Mouse (Mus musculus) induced T-regulatory cell, adult 2 months (primary cell): ENCODE data around the gene Gm5152.
"Not testable (repeated sequence)": the region's sequence is repeated elsewhere in the genome, so short reads cannot be mapped to it uniquely, and the experiment has no call there.

Experiments used
- DNase-seq: peaks from one replicate; pipeline ENCODE4 v3.0.0-alpha.2; 2012; ENCODE audit warnings: low read depth

Gene Gm5152

DNA sequence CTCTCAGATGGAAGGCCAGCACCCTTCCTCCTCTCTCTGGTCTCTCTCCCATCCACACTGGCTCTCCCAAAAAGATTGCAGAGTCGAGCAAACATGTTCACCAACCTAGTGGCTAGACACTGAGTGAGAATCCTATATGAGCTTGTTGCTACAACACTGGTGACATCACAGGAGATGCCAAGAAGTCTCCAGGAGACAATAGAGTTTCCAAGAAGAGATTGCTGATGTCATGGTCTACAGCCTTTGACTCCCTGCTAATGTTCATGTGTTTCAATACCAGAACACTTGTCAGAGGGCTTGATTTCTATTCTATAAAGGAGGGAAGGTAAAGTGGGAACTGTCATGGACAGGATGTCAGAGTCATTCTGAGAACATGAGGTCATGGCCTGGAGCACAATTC lies at the start of gene Gm5152:
Gm5152 (minus strand) TSS at position 101 of the 400 bp plus-strand sequence.
- not testable (repeated sequence) for DNase-seq

DNA sequence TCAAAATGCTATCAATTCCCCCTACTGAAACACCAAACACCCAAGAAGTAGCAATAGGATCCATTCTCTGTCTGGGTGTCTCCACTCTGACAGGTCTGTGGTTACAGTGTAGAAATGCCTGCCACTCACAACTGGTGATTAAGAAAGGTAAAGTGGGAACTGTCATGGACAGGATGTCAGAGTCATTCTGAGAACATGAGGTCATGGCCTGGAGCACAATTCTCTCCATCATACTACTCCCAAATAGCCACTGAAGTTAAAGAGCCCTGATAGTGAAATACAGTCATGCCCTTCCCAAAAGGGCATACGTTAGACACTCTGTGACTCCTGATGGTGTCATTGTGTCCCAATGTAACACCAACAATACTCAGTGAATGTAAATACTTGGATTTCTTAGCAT lies 8.4 kb upstream of the Gm5152 start:
- not testable (repeated sequence) for DNase-seq

GRCm38 (mm10) chr5:10245770-10246169 lies 556 bp downstream of the Gm5152 start:
- not testable (repeated sequence) for DNase-seq

DNA sequence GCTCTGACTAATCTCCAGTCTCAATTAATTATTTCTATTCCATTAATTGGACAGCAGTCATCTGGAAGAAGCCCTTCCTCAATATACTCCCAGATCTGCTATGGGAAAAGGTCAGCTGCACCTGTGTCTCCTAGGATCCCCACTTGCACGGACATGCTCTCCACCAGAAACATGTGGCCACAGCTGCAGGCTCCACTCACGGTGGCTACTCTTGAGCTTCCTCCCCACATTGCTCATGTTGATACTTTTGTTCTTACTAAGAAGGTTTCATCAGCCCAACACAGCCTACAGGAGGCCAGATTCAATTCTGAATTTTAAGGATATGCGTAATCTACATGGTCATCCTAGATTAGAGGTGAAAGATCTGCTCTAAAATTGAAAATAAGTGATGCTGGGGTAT lies 5.9 kb downstream of the Gm5152 start:
- DNase-seq: not testable (repeated sequence)

GRCm38 (mm10) chr5:10220317-10220716 lies 26.0 kb downstream of the Gm5152 start:
- DNase-seq: no peak

DNA sequence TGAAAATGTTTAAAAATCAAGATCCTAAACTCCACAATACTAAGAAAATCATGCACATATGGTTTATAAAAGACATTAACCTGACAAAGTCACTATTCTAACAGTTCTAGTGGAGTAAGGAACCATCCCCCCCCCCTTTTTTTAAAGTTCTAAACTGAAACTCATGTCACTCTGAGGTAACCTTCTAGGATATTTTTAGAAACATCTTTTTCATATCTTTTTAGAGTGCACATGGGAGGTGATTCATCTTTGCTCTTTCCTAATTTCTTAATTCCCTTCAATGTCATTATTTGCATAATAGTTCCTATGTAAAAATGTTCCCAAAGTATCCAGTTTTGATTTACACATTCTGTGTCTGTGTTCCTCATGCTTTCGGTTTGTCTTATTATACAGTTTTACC lies 43.3 kb downstream of the Gm5152 start:
- DNase-seq: no peak

DNA sequence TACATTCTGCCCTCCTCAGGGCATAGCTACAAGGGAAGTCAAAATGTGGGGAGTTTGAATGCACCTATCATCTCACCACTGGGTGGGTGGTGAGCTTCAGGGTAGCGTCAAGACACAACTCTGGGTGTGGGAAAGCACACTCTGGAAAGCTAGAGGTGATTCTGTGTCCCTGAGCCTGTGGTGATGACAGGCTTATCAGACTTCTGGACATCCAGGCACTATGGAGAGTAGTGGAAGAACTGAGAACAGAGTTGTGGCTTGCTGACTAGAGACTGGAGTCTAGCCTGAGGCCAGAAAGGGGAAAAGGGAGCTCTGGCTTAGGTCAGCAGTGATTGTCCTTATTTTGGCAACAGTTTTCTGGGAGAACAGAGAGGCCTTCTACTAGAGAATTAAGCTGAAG lies 49.4 kb downstream of the Gm5152 start:
- DNase-seq: no peak
